Mouse (Mus musculus) hindbrain, embryonic 11.5 days (tissue): Measurements from ENCODE around the gene Jrkl. TPM values are rescaled to one million over a fixed set of nuclear protein-coding genes. Genes with fewer than 3 reads are reported as not detected.

Source experiments
- ATAC-seq: fragments of 200-750 bp; cut with Nextera tagmentation; 2 replicates; pipeline ENCODE4 v1.8.0; 2017; ENCODE audit warnings: mild to moderate bottlenecking, moderate TSS enrichment, moderate library complexity; ENCODE audit not compliant: low FRiP score
- DNase-seq: peaks from one replicate; pipeline ENCODE4 v3.0.0-alpha.2; 2015; ENCODE audit warnings: low spot score
- H3K27ac ChIP-seq: fragments of 300-500 bp; sonication (generic); 2 replicates; pipeline ENCODE4 v1.5.1; 2014; ENCODE audit warnings: mild to moderate bottlenecking, low read depth, low read length
- H3K27me3 ChIP-seq: fragments of 300-500 bp; sonication (generic); 2 replicates; pipeline ENCODE4 v1.6.1; 2014; ENCODE audit warnings: mild to moderate bottlenecking, low read length, moderate library complexity, mixed read lengths; ENCODE audit not compliant: control insufficient read depth, insufficient read depth
- H3K36me3 ChIP-seq: fragments of 300-500 bp; sonication (generic); 2 replicates; pipeline ENCODE4 v1.6.1; 2014; ENCODE audit warnings: mild to moderate bottlenecking, low read length, moderate library complexity, mixed read lengths; ENCODE audit not compliant: control insufficient read depth, insufficient read depth
- H3K4me1 ChIP-seq: fragments of 300-500 bp; sonication (generic); replicated peaks from 2 replicates; pipeline ENCODE4 v1.6.1; 2014; ENCODE audit warnings: low read length, mixed read lengths; ENCODE audit not compliant: control insufficient read depth, insufficient read depth
- H3K4me2 ChIP-seq: fragments of 300-500 bp; sonication (generic); replicated peaks from 2 replicates; pipeline ENCODE4 v1.6.1; 2014; ENCODE audit warnings: mild to moderate bottlenecking, low read depth, low read length
- H3K4me3 ChIP-seq: fragments of 300-500 bp; sonication (generic); 2 replicates; pipeline ENCODE4 v1.5.1; 2014; ENCODE audit warnings: low read depth, low read length
- H3K9ac ChIP-seq: fragments of 300-500 bp; sonication (generic); 2 replicates; pipeline ENCODE4 v1.6.1; 2014; ENCODE audit warnings: low read depth, low read length
- H3K9me3 ChIP-seq: fragments of 300-500 bp; sonication (generic); 2 replicates; pipeline ENCODE4 v1.6.1; 2016; ENCODE audit warnings: low read length; ENCODE audit not compliant: control insufficient read depth
- WGBS: fragments of 180-500 bp; shearing (Covaris S2); extraction: QIAGEN DNeasy Blood & Tissue Kit; methylation state at CpG from one replicate; pipeline ENCODE4 v1.1.7; 2014; 5-methylcytosine and 5-hydroxymethylcytosine counted together
- polyA plus RNA-seq: library from polyadenylated mRNA; unstranded; fragments of >200 nt; fragmentation: Nextera tagmentation; extraction: Ambion mirVana; gene quantifications from 2 replicates; pipeline ENCODE4 v1.2.1, GENCODE M21; 2014

The Jrkl gene
- polyA plus RNA-seq, 1 experiment from 2014 or later: 11.5 TPM

GRCm38 (mm10) chr9:13242321-13242720 lies 3.3 kb downstream of the Jrkl start:
- Histone ChIP-seq H3K9ac (no peak overlapping the region), H3K4me1 (no peaks in the 10 kb centered on the region), H3K36me3 (no peaks in the 10 kb centered on the region), H3K27ac (no peak overlapping the region), H3K4me3 (no peak overlapping the region), H3K27me3 (no peaks in the 10 kb centered on the region), H3K9me3 (no peaks in the 10 kb centered on the region), H3K4me2 (no peak overlapping the region)
- peak; percentile 33 for DNase-seq
- ATAC-seq: no peak

DNA sequence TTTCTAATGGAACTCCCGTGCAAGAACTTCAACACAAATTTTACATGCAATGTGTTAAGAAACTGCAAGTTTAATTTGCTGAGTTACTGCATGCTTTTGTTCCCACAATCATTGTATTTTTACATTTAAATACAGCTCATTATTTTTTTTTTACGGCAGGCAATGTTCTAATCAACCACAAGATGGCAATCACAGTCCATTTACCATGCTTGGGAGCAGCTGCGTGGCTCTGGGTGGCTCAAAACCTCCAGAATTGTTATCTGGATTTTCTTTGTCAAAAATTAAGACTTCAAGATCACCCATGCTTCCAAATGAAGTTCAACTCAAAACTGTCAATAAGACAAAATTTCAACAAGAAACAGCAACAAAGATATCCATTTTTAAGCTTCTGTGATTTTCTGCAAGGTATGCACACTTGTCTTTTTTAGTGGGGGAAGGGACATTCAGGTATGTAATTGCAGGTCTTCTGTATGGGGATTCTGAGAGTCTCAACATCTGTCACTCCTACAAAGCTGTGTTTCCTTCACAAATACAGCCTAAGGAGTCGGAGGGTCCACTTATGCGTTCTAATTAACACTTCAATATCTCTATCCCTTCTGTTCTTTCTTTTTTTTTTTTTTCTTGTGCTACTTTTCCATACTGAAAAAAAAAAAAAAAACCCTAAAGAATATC lies 13.9 kb downstream of the Jrkl start:
- 20% methylated on average over 5 of the region's 5 CpGs for WGBS
- H3K27ac ChIP-seq: no peak overlapping the region
- no peaks in the 10 kb centered on the region for H3K4me1 ChIP-seq
- no peak overlapping the region for H3K4me3 ChIP-seq
- H3K4me2 ChIP-seq: no peak overlapping the region
- no peaks in the 10 kb centered on the region for H3K27me3 ChIP-seq
- DNase-seq (peak; percentile 71), ATAC-seq (peak; percentile 57; the same call in 1 of the 2 replicates)
- H3K9ac ChIP-seq: no peak overlapping the region
- H3K36me3 ChIP-seq: no peaks in the 10 kb centered on the region
- H3K9me3 ChIP-seq: no peaks in the 10 kb centered on the region

DNA sequence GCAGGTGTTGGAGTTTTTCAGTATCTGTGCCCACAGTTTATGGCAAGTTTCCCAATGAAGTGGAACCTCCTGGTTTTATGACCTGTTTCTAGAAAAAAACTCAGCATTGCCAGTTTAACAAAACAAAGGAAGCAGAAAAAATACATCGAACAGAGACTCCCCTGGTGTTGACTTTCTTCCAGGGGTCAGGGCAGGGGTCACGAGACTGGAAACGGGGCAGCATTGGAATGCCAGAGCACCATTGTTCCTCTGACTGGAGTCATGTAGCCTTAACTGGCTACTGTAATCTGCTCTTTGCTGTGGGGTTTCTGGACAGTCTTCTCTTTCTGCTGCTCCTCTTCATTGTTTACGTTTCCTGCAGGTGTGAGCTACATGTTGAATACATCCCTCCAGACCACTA lies 15.1 kb downstream of the Jrkl start:
- DNase-seq (no peak), ATAC-seq (no peak)
- H3K4me3 ChIP-seq: no peak overlapping the region
- 11% methylated on average over 4 of the region's 4 CpGs for WGBS
- no peaks in the 10 kb centered on the region for H3K4me1 ChIP-seq
- no peak overlapping the region for H3K27ac ChIP-seq
- no peak overlapping the region for H3K9ac ChIP-seq
- no peak overlapping the region for H3K4me2 ChIP-seq
- no peaks in the 10 kb centered on the region for H3K36me3 ChIP-seq
- no peaks in the 10 kb centered on the region for H3K9me3 ChIP-seq
- no peaks in the 10 kb centered on the region for H3K27me3 ChIP-seq

DNA sequence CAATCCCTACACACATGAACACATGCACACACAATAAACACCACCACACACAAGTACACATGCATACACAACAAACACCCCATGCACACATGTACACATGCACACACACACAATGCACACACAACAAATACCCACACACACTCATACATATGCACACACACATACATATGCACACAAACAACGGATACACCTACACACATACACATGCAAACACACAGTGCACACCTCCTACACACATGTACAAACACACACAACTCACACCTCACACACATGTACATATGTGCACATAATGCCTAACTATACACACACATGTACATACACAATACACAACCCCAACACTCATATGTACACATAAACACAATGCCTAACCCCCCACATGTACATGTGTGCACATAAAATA lies 19.8 kb downstream of the Jrkl start:
- no peaks in the 10 kb centered on the region for H3K4me1 ChIP-seq
- H3K4me2 ChIP-seq: no peak overlapping the region
- H3K4me3 ChIP-seq: no peak overlapping the region
- no peak for ATAC-seq
- no peaks in the 10 kb centered on the region for H3K36me3 ChIP-seq
- no peaks in the 10 kb centered on the region for H3K27me3 ChIP-seq
- 64% methylated on average over 1 of the region's 1 CpGs for WGBS
- H3K27ac ChIP-seq: no peak overlapping the region
- no peaks in the 10 kb centered on the region for H3K9me3 ChIP-seq
- DNase-seq: no peak
- no peak overlapping the region for H3K9ac ChIP-seq

- Histone ChIP-seq H3K36me3 (no peaks in the 10 kb centered on the region), H3K27ac (no peak overlapping the region), H3K9me3 (no peaks in the 10 kb centered on the region), H3K9ac (no peak overlapping the region), H3K4me3 (no peak overlapping the region), H3K4me2 (no peak overlapping the region), H3K27me3 (no peaks in the 10 kb centered on the region), H3K4me1 (no peaks in the 10 kb centered on the region)
- DNase-seq: no peak
- WGBS: 68% methylated on average over 2 of the region's 2 CpGs
- no peak for ATAC-seq
These were observed 39.3 kb downstream of the Jrkl start for GRCm38 (mm10) chr9:13206369-13206768.

- Histone ChIP-seq H3K4me1 (no peaks in the 10 kb centered on the region), H3K27ac (no peak overlapping the region), H3K4me2 (no peak overlapping the region), H3K9me3 (no peaks in the 10 kb centered on the region), H3K4me3 (no peak overlapping the region), H3K9ac (no peak overlapping the region), H3K36me3 (no peaks in the 10 kb centered on the region), H3K27me3 (no peaks in the 10 kb centered on the region)
- 95% methylated on average over 5 of the region's 5 CpGs for WGBS
- DNase-seq: no peak
- ATAC-seq: no peak
These were observed 41.9 kb downstream of the Jrkl start for GRCm38 (mm10) chr9:13203681-13204080.

DNA sequence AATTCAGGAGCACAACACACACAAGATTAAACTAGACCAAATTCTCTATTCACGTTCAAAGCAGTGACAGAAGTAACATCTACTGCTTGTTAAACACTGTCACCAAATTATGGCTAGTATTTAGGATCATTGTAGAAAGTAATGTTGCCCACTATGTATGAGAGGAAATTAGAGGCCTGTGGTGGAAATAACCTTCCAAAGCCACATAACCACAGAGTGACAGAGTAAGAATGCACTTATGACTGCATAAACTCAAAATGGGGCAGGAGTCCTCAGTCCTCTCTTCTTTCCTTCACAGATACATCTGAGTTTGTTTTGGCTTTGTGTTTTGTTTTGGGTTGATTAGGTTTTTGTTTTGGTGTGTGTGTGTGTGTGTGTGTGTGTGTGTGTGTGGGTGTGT lies 42.5 kb downstream of the Jrkl start:
- WGBS: 95% methylated on average over 1 of the region's 1 CpGs
- no peak overlapping the region for H3K27ac ChIP-seq
- no peak for DNase-seq
- no peak overlapping the region for H3K4me2 ChIP-seq
- H3K36me3 ChIP-seq: no peaks in the 10 kb centered on the region
- H3K4me3 ChIP-seq: no peak overlapping the region
- no peak for ATAC-seq
- no peaks in the 10 kb centered on the region for H3K9me3 ChIP-seq
- no peaks in the 10 kb centered on the region for H3K27me3 ChIP-seq
- no peaks in the 10 kb centered on the region for H3K4me1 ChIP-seq
- H3K9ac ChIP-seq: no peak overlapping the region

DNA sequence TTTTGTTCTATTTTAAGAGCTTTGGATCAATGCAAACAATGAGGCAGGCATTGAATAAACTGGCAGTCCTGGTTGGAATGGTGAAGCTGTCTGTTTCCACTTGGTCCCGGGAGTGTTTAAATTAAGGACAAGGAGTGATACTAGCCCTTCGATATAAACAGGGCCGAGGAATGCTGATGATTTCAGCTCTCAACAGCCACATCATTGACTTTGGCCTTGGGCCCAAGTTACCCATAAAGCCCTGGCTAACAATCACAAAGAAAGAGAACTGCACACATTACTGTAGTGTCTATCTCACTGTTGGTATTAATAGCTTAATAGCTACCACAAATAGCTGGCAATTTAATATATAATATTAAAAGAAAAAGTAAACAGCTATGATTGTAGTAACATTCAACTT lies 45.5 kb downstream of the Jrkl start:
- Histone ChIP-seq H3K27me3 (no peaks in the 10 kb centered on the region), H3K4me1 (no peaks in the 10 kb centered on the region), H3K4me2 (no peak overlapping the region), H3K27ac (no peak overlapping the region), H3K9ac (no peak overlapping the region), H3K9me3 (no peaks in the 10 kb centered on the region), H3K36me3 (no peaks in the 10 kb centered on the region), H3K4me3 (no peak overlapping the region)
- DNase-seq: no peak
- 80% methylated on average over 3 of the region's 3 CpGs for WGBS
- no peak for ATAC-seq

DNA sequence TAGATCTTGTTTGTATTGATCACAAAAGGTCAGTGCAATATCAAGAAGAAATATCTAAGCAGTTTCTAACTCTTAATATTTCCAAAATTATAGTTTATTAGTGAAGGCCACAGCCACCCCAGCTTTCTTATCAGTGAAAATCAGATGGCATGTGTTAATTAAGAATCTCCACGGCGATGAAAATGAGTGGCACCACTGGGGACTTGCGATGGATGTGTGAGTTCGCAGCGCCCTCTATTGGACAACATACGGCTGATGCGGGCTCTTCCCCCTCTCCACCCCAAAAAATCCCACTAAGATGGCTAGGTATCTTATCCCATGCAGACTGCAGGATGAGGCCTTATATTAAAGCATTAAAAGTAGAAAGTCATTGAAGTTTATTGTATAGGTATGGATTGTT lies 49.9 kb downstream of the Jrkl start:
- ATAC-seq (peak; percentile 81), DNase-seq (peak; percentile 74)
- Histone ChIP-seq H3K27ac (no peak overlapping the region), H3K9ac (no peak overlapping the region), H3K4me1 (no peaks in the 10 kb centered on the region), H3K4me2 (no peak overlapping the region), H3K27me3 (no peaks in the 10 kb centered on the region), H3K4me3 (no peak overlapping the region), H3K9me3 (no peaks in the 10 kb centered on the region), H3K36me3 (no peaks in the 10 kb centered on the region)
- 6% methylated on average over 7 of the region's 7 CpGs for WGBS
